Mouse (Mus musculus) small intestine, adult 2 months (tissue): ENCODE measurements around the gene Lpp. TPM values are rescaled to one million over a fixed set of nuclear protein-coding genes. Genes with fewer than 3 reads are reported as not detected.

Source experiments
- H3K27ac ChIP-seq: fragments of 200-500 bp; 2 replicates; pipeline ENCODE4 v1.5.1; 2012; ENCODE audit warnings: low read depth, low read length, control low read depth, inconsistent platforms; ENCODE audit not compliant: insufficient read depth
- H3K27me3 ChIP-seq: fragments of 200-500 bp; 2 replicates; pipeline ENCODE4 v1.6.1; 2012; ENCODE audit warnings: mild to moderate bottlenecking, moderate library complexity, low read length, inconsistent platforms; ENCODE audit not compliant: control insufficient read depth, insufficient read depth
- H3K36me3 ChIP-seq: fragments of 200-500 bp; 2 replicates; pipeline ENCODE4 v1.6.1; 2012; ENCODE audit warnings: mild to moderate bottlenecking, low read length, control low read depth, inconsistent platforms; ENCODE audit not compliant: control insufficient read depth, insufficient read depth
- H3K4me1 ChIP-seq: fragments of 200-500 bp; 2 replicates; pipeline ENCODE4 v1.6.1; 2012; ENCODE audit warnings: low read length, inconsistent platforms, mixed read lengths; ENCODE audit not compliant: control insufficient read depth, insufficient read depth, insufficient read length
- H3K4me3 ChIP-seq: fragments of 200-500 bp; 2 replicates; pipeline ENCODE4 v1.5.1; 2012; ENCODE audit warnings: low read depth, mild to moderate bottlenecking, control low read depth, inconsistent platforms, low read length, moderate library complexity
- CTCF ChIP-seq: fragments of 200-500 bp; IDR thresholded peaks from 2 replicates; pipeline ENCODE4 v1.5.1; 2012; ENCODE audit warnings: low read depth, mild to moderate bottlenecking, control low read depth, inconsistent platforms, low read length, moderate library complexity, mixed read lengths; ENCODE audit not compliant: insufficient replicate concordance, insufficient read length; ENCODE audit errors: extremely low read depth
- POLR2A ChIP-seq: fragments of 200-500 bp; IDR thresholded peaks from 2 replicates; pipeline ENCODE4 v1.6.1; 2012; ENCODE audit warnings: low read depth, mild to moderate bottlenecking, control low read depth, inconsistent platforms, low read length, moderate library complexity
- WGBS: fragments of 180-500 bp; shearing (Covaris S2); methylation state at CpG from one replicate; pipeline ENCODE4 v1.1.7; 2018; 5-methylcytosine and 5-hydroxymethylcytosine counted together
- polyA plus RNA-seq: library from polyadenylated mRNA; depleted of rRNA; stranded (reverse); fragments of >200 nt; gene quantifications from 2 replicates; pipeline ENCODE4 v1.2.3, GENCODE M21; 2012

Gene Lpp
- polyA plus RNA-seq, 1 experiment = 23.6 TPM

DNA sequence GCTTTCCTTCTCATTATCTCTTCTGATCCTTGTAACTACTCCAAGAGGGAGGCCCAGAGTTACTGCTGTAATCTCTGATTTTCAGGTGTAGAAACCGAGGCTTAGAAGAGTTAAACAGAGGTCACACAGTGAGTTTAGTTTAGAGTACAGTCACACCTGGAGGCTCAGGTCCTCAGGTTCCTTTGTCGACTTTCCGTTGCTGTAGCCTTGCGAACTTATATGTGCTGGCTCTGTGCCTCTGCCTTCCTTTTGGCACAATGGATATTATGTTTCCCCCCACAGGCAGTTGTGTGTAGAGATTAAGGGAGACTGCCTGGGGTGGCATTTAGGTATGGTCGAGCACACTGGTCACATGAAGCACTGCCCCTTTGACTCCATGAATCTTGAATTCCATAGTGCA is 50.2 kb downstream of the Lpp start:
- H3K27ac ChIP-seq = no peak overlapping the region

GRCm38 (mm10) chr16:24444818-24445217 is 51.5 kb downstream of the Lpp start:
- TF ChIP-seq CTCF = no peak
- no peak overlapping the region for H3K27ac ChIP-seq
- no peaks in the 10 kb centered on the region for H3K27me3 ChIP-seq
- peaks cover 6% of the 10 kb centered on the region for H3K36me3 ChIP-seq
- H3K4me1 ChIP-seq = peaks cover 15% of the 10 kb centered on the region
- 74% methylated on average over 4 of the region's 4 CpGs for WGBS
- no peak overlapping the region for H3K4me3 ChIP-seq

More for the DNA sequence above, 50.2 kb downstream of the Lpp start:
- Histone ChIP-seq H3K4me1 (peaks cover 20% of the 10 kb centered on the region), H3K4me3 (no peak overlapping the region), H3K36me3 (peaks cover 6% of the 10 kb centered on the region), H3K27me3 (no peaks in the 10 kb centered on the region)
- WGBS = 42% methylated on average over 5 of the region's 5 CpGs
- TF ChIP-seq CTCF = no peak
- TF ChIP-seq POLR2A = no peak

DNA sequence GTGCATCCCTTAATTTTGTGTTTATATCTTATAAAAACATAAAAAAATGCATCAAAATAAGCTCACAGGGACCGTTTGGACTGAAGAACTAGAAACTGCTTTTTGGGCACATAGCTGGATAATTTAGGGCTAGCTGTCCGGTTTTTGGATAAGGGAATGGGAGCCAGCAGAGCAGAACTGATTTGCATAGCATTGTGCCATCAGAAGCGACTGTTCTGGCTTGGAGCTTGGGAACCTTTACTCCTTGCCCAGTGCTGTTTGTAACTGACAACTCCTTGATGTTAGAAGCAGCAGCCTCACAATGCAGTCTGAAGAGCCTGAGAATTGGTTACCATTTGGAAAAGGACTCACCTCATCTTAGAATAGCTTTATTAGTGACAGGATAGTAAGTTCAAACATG is 52.2 kb downstream of the Lpp start:
- TF ChIP-seq CTCF (no peak), POLR2A (no peak)
- WGBS = 84% methylated on average over 3 of the region's 3 CpGs
- H3K4me1 ChIP-seq = peaks cover 16% of the 10 kb centered on the region

GRCm38 (mm10) chr16:24446449-24446848 is 53.1 kb downstream of the Lpp start:
- Histone ChIP-seq H3K4me1 (peaks cover 19% of the 10 kb centered on the region), H3K27me3 (no peaks in the 10 kb centered on the region), H3K36me3 (peaks cover 6% of the 10 kb centered on the region), H3K4me3 (no peak overlapping the region), H3K27ac (no peak overlapping the region)
- TF ChIP-seq POLR2A = no peak
- TF ChIP-seq CTCF = no peak
- WGBS = 51% methylated on average over 1 of the region's 1 CpGs

More for the DNA sequence above, 52.2 kb downstream of the Lpp start:
- no peaks in the 10 kb centered on the region for H3K27me3 ChIP-seq
- H3K4me3 ChIP-seq = no peak overlapping the region
- H3K27ac ChIP-seq = no peak overlapping the region
- peaks cover 6% of the 10 kb centered on the region for H3K36me3 ChIP-seq

GRCm38 (mm10) chr16:24447666-24448492 is 54.6 kb downstream of the Lpp start:
- H3K36me3 ChIP-seq = peaks cover 5% of the 10 kb centered on the region
- H3K27me3 ChIP-seq = no peaks in the 10 kb centered on the region
- peak overlapping the region; percentile 89 for H3K27ac ChIP-seq
- H3K4me1 ChIP-seq = peaks cover 19% of the 10 kb centered on the region
- peak overlapping the region; percentile 36 for H3K4me3 ChIP-seq
- TF ChIP-seq CTCF = no peak
- TF ChIP-seq POLR2A = no peak
- 29% methylated on average over 7 of the region's 7 CpGs for WGBS

DNA sequence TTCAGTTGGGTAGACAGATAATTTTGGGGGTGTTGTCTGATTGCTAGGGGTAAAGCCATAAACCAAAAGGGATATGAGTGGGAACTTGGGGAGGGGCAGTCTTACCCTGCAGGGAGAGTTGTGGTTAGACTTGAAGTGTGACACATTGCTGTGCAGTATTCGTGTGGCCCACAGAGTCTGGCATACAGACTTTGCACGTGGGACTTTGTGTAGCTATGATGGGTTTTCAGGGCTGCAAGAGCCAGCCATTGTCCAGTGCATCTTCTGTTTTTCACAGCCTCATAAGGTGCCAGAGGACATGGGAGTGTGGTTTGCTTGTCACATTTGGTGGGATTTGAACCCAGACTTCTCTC is 55.2 kb downstream of the Lpp start:
- Histone ChIP-seq H3K27me3 (no peaks in the 10 kb centered on the region), H3K36me3 (peaks cover 2% of the 10 kb centered on the region; the same call in 1 of the 2 replicates), H3K4me3 (no peak overlapping the region), H3K4me1 (peaks cover 19% of the 10 kb centered on the region), H3K27ac (peak overlapping the region; percentile 89)
- TF ChIP-seq CTCF (no peak), POLR2A (no peak)
- WGBS = 28% methylated on average over 2 of the region's 2 CpGs

- Histone ChIP-seq H3K27ac (peak overlapping the region; percentile 67), H3K4me3 (peak overlapping the region; percentile 7; the same call in 1 of the 2 replicates), H3K36me3 (no peaks in the 10 kb centered on the region; the same call in 1 of the 2 replicates), H3K4me1 (peaks cover 19% of the 10 kb centered on the region), H3K27me3 (no peaks in the 10 kb centered on the region)
- 28% methylated on average over 8 of the region's 8 CpGs for WGBS
- no peak for TF ChIP-seq POLR2A
- no peak for TF ChIP-seq CTCF
Observed at GRCm38 (mm10) chr16:24449806-24450205, 56.5 kb downstream of the Lpp start.
